Mouse (Mus musculus): Measurements from ENCODE around the gene Glul.

DNA sequence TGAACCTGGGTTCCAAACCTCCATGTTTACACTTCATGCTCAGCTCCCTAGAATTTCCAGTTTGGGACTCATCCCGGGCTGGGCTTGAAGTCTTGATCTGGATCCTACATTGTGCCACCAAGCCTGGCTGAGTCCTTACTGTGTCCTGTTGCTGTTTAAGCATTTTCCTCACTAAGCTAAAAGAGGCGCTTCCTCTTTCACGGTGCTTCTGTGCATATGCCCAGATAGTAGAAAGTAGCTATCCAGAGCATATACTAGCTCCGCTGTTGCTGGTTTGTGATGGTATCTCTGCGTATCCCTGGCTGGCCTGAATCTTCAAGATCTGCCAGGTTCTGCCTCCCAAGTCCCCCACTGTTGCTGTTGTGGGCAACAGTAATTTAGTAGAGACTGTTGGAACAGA lies 10.7 kb downstream of the Glul start:
- TF ChIP-seq MAX (IDR thresholded peaks at IDR 0.05; ENCODE audit: low read depth) (no peak), CEBPB (IDR thresholded peaks at IDR 0.05; ENCODE audit: insufficient read depth, poor library complexity, severe bottlenecking) (no peak), MYOD1 (IDR thresholded peaks at IDR 0.05; ENCODE audit: control insufficient read depth in 1 of 3, insufficient read length in 2 of 3, low read depth in 2 of 3) (no peak), POLR2AphosphoS2 (IDR thresholded peaks at IDR 0.05; ENCODE audit: insufficient read length, low read depth) (no peak), MYOG (IDR thresholded peaks at IDR 0.05; ENCODE audit: control insufficient read depth in 1 of 3, insufficient read depth in 1 of 3, insufficient read length in 2 of 3, low read depth in 2 of 3) (no peak), POLR2A (IDR thresholded peaks at IDR 0.05; ENCODE audit: insufficient read length, low read depth) (no peak)
